Mouse (Mus musculus) stomach, postnatal 0 days (tissue): ENCODE results near the gene Methig1.

Experiments used
- CTCF ChIP-seq: IDR thresholded peaks from 2 replicates; pipeline ENCODE4 v1.5.1; 2016; ENCODE audit warnings: antibody characterized with exemption, low read depth, mild to moderate bottlenecking, moderate library complexity
- EP300 ChIP-seq: optimal IDR thresholded peaks from 2 replicates; pipeline ENCODE3; 2016; ENCODE audit warnings: antibody characterized with exemption

DNA sequence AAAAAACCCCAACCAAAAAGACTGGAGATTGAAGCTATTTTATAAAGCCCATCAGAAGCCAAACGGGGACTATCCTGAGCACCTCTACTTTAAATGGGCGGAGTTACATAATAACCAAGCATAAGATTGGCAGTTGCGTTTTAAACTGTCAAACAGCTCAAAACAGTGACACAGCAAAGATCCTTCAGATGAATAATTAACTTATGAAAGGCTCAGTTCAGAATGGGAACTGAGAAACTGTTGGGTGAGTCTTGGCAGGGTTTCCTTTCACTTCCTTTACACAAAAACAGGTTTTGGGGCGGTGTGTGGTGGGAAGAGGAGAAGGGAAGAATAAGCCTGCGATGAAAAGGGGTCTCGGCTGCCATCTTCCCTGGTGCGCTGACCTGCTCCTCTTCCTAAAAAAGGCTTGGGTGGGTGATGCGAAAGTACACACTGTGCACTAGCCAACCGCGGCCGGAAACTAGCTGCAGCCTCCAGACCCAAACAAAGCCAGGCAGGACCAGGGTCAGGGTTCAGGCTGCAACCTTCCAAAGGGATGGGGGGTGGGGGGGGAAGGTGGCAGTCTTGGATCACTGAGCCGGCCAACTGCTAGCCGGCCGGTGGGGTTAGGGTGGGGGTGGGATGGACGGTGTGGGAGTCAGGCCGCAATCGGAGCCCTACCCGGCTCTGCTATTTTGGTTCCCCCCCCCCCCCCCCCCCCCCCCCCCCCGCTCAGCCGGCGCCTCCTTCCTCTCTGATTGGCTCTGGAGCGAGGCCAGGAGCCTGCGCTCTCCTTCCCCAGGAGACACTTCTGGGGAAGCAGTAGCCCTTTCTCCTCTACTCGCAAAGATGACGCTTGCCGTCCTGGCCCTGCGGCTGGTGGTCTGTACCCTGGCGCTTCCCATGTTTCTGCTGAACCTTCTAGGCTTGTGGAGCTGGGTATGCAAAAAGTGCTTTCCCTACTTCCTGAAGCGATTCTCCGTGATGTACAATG is 48.6 kb upstream of the Methig1 start, which contains the start of gene Mettl7a1:
- TF ChIP-seq CTCF: no peak
- no peak for TF ChIP-seq EP300
